Mouse (Mus musculus) layer of hippocampus, postnatal 36 days (tissue): ENCODE measurements at regions not wholly inside any gene's neighbourhood (a gene's known extent, or its start where the extent isn't known, plus 50 kb on each side); places are given as distances from the start of the nearest gene placed in this dataset.

ENCODE experiments used
- DNase-seq, 2 experiments: peaks; one replicate each; pipeline ENCODE4 v3.0.0; 2022

GRCm38 (mm10) chr11:42949823-42950222, 85.7 kb upstream of the Gm9972 start:
- DNase-seq, result no peak

GRCm38 (mm10) chr11:42954169-42954568, 81.4 kb upstream of the Gm9972 start:
- no peak for DNase-seq

- DNase-seq, result no peak
These were observed 69.8 kb upstream of the Gm9972 start for GRCm38 (mm10) chr11:42965732-42966131.

- DNase-seq, result no peak
These were observed 57.3 kb upstream of the Gm9972 start for GRCm38 (mm10) chr11:42978245-42978644.
